Mouse (Mus musculus) cerebellum, adult 11 months (tissue): ENCODE data around the gene Plin1.

Experiments used
- DNase-seq: peaks from one replicate; pipeline ENCODE4 v3.0.0; 2022

Plin1 gene

DNA sequence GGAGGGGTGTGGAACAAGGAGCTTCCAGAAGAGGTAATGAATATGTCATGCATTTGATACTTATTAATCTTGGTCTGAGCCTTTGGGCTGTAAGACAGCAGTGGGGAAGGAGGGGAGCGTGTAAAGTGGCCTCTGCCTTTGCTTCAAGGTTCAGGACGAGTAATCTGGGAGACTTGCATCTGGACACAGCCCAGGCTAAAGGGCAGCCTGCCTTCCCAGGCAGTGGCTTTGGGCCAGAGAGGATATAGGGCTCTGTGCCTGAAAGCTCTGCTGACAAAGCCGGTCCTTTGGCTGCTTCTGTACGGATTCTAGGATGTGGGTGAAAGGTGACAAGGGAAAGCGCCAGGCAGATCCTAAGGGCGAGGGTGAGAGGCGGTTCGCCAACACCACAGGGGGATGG is 1.9 kb upstream of the Plin1 start:
- DNase-seq = no peak

GRCm38 (mm10) chr7:79731438-79731837 is 1.3 kb downstream of the Plin1 start:
- no peak for DNase-seq

- no peak for DNase-seq
Observed at GRCm38 (mm10) chr7:79729743-79730370, 2.8 kb downstream of the Plin1 start.

DNA sequence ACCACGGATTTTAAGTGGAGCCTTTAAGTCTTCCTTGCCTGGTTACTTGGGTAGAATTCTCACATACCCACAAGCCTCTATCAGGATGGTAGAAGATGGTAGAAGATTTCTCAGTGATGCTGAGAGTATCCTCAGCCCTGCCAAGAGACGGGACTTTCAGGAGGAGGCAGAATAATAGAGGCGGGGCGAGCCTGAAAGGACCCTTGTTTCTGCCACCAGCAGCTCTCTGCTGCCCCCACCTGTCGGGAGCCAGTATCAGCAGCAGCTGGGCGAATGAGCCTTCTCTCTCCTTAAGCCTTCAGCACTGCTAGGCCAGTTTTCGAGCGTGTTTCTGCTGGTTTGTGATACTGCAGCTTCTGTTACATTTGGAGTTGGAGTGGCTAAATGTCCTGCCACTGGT is 3.5 kb downstream of the Plin1 start:
- peak; percentile 13 for DNase-seq

DNA sequence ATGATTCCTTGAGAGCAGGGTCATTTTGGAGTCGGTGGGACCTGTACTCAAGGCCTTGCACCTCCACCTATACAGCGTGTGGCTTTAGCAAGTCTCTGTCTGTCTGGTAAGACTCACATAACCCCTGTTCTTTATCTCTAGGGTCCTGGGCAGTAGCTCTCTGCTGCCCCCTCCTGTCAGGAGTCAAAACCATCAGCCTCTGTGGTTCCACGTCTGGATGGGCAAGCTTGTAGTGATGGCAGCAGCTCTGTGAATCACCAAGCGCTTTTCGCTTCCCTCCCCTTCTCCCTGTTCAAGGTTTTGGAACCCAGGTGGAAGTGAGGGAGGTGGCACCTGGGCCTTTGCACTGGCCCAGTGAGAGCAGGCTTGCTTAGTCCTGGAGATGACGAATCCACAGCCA is 4.5 kb downstream of the Plin1 start:
- DNase-seq = no peak

- peak; percentile 18 for DNase-seq
Observed at GRCm38 (mm10) chr7:79727091-79727490, 5.6 kb downstream of the Plin1 start.

DNA sequence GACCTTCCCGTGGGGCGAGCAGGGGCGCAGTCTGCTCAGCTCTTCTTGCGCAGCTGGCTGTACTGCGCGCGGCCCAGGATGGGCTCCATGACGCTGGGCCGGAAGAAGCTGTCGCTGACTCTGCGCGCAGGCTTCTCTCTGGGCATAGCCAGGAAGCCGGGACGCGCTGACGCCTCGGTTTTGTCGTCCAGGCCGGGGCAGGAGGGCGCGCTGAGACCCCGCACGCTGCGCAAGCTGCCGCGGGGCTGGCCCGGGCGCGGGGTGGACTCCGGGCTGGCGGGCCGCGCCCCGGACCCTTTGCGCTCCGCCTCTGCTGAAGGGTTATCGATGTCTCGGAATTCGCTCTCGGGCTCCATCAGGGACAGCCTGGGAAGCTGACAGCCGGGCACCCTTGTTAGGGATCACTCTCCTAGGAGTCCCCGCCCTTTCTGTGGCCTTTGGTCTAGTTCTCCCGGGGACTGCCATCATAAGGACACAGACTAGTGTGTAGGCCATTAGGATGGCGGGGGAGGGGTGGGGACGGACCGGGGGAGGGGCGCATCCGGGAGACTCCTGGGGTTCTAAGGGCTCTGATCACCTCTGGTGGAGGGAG is 11.2 kb downstream of the Plin1 start:
- DNase-seq = no peak

DNA sequence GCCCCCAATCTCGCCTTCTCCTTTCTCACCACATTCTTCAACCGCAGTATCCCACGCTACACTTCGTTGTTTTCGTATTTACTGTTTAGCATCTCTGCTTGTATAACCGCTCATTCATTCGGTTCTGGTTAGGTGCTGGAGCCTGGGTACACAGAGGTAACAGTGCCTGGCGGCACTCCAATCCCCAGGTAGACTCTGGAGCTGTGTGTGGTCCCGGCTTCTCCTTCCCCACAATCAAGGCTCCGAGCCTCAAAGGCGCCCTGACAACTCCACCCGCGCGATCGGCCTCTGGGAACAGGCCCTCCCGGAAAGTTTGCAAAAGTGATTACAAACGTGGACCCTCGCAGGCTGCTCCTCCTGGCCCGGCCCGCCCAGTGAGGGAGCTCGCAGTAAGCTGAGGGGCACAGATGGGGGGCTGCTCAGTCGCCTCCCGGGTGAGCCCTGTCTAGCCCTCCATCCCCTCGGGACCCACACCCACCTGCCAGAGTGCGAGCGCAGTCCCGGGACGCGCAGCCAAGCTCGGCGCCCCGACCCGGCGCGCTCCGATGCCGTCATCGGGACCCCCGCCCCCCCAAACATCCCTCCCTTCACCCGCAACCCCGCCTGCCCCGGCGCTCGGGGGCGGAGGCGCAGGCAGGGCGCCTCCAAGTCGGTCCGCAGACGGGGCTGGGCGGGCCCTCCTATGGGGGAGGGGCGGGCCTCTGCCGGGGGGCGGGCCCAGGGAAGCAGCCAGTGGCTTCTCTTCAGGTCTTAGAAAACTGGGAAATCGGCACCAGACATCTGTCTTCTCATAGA is 17.3 kb downstream of the Plin1 start, which contains the start of gene Kif7:
TSS of gene Kif7 (minus strand) at position 534 of the 795 bp plus-strand sequence.
- no peak for DNase-seq

GRCm38 (mm10) chr7:79710831-79711230 is 21.9 kb downstream of the Plin1 start:
- DNase-seq = peak; percentile 22

- peak; percentile 50 for DNase-seq
Observed at GRCm38 (mm10) chr7:79710130-79710607, 22.5 kb downstream of the Plin1 start.

DNA sequence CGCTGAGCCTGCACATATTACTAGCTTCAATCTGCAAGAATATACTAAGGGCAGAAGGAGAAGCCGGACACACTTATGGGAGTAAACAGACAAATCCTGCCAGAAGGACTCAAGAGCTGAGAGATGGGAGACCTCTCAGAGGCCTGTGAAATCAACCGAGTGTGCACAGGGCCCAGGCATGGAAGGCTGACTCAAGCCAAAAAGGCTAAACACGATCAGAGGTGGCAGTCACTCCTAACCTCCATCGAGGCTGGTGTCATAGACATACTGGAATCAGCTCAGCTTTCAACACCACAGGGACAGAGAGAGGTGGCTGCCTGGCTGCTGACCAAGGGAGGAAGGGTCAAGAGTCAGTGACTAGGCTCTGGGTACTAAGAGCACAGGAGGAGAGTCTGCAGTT is 27.5 kb downstream of the Plin1 start:
- no peak for DNase-seq

DNA sequence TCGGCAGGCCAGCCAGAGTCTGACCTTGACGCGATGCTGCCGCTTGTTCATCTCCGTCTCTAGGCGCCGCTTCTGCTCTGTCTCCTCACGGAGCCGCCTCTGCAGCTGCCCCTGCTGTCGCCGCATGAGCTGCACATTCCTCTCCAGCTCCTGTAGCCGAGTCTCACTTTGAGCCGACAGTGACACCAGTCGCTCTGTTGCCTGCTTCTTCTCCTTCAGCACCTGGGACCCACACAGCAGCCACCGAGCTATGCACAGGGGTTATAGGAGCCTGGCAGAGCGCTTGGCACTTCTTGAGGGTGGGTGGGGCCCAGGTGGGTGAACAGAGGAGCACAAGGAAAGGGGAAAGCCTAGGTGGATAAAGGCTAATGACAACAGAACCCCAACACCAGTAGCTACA is 29.9 kb downstream of the Plin1 start:
- no peak for DNase-seq

DNA sequence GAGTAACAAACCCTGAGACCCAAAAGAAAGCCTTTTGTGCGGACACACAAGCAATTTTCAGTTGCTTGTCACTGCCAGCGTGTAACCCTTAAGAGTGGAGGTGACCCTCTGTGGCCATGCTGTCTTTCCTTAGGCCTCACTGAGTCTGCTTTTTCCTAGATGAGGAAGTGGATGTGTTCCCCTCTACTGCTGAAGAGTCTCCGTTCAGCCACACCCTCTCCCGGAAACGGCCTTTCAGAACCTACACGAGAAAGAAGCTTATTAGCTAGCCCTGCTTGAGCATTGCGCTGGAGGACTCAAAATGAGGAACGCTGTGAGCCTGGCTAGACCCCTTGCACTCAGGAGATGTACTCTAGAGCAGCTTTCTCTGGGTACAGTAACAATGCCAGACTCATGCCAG is 36.2 kb downstream of the Plin1 start:
- no peak for DNase-seq

DNA sequence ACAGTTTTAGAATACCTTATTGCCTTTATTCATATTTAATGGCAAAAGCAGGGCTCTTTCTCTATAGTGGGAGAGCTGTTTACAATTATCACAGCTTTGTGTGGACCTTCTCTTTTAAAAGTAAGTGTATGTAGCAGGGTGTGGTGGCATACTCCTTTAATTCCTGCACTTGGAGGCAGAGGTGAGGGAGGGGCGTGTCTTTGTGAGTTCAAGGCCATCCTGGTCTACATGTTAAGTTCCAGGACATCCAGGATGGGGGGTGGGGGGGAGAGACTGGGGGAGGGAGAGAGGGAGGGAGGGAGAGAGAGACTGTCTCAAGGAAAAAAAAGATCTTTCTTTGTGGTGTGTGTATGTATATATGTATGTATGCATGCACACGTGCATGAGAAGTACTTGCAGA is 52.5 kb downstream of the Plin1 start:
- no peak for DNase-seq

GRCm38 (mm10) chr7:79679186-79679585 is 53.5 kb downstream of the Plin1 start:
- DNase-seq = no peak

DNA sequence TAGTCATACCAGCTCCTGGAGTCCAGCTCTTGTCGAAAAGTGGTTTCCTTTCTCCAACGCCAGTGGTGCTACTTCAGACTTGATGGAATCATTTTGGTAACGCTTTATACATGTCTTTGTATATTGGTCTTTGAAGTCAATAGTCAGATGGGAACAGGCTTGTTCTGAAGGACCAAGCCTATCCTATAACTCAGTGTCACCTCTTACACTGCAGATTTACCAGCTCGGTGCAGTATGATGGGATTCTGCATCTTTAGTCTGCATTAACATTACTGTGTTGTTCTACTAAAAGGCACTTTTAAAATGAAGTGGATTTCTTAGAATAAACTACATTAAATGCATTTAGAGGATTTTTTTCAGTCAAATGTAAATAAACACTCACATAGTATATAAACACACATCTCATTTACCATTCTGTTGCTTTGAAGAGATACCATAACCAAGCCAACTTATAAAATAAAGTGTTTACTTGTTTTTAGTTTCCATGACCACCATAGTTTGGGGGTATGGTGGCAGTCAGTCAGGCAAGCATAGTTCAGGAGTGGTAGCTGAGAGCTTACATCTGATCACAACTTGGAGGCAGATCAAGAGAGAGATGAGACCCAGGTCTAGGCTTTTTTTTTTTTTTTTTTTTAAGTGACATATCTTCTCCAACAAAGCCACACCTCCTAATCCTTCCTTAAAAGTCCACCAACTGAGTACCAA is 61.7 kb downstream of the Plin1 start:
- no peak for DNase-seq
